Mouse (Mus musculus) CH12.LX (cell line): ENCODE results near the gene Ubxn1.

Experiments used
- CTCF ChIP-seq, 2 experiments: IDR thresholded peaks in 1 of 2; conservative IDR thresholded peaks in 1 of 2; 2 replicates each; pipeline ENCODE4 v1.5.1; 2011 to 2012; ENCODE audit warnings: low read depth in 2 of 2, low read length in 2 of 2, improper control_type of control experiment in 1 of 2, inconsistent platforms in 1 of 2, mild to moderate bottlenecking in 1 of 2, moderate library complexity in 1 of 2
- TCF12 ChIP-seq: IDR thresholded peaks from 2 replicates; pipeline ENCODE4 v1.6.1; 2014; ENCODE audit warnings: low read depth, mild to moderate bottlenecking, inconsistent platforms, low read length, improper control_type of control experiment

- TF ChIP-seq TCF12 (no peak), CTCF (conservative IDR thresholded peaks at IDR 0.05 in 1 of 2, IDR thresholded peaks at IDR 0.05 in 1 of 2; ENCODE audit: low read depth in 2 of 2, low read length in 2 of 2) (no peak)
These were observed 48.6 kb upstream of the Ubxn1 start for GRCm38 (mm10) chr19:8822696-8823095.
